Mouse (Mus musculus) MEL (cell line): ENCODE data around the gene Cdhr5.

Experiments used
- BHLHE40 ChIP-seq: IDR thresholded peaks from 2 replicates; pipeline ENCODE4 v1.6.1; 2012; ENCODE audit warnings: low read depth, mild to moderate bottlenecking, inconsistent platforms, low read length, improper control_type of control experiment, borderline replicate concordance
- CHD1 ChIP-seq: IDR thresholded peaks from 2 replicates; pipeline ENCODE4 v1.6.1; 2012; ENCODE audit warnings: low read depth, mild to moderate bottlenecking, inconsistent platforms, low read length, improper control_type of control experiment
- CTCF ChIP-seq, 3 experiments: IDR thresholded peaks in 2 of 3; conservative IDR thresholded peaks in 1 of 3; 2 replicates each; pipeline ENCODE4 v1.5.1; 2011 to 2012; ENCODE audit warnings: low read length in 3 of 3, low read depth in 2 of 3, mild to moderate bottlenecking in 2 of 3, improper control_type of control experiment in 1 of 3, inconsistent platforms in 1 of 3, mixed read lengths in 1 of 3, moderate library complexity in 1 of 3; ENCODE audit not compliant: control insufficient read depth in 1 of 3, insufficient read depth in 1 of 3, poor library complexity in 1 of 3, severe bottlenecking in 1 of 3
- EP300 ChIP-seq, 2 experiments: IDR thresholded peaks; 2 replicates each; pipeline ENCODE4 v1.6.1; 2011; ENCODE audit warnings: improper control_type of control experiment in 2 of 2, low read length in 2 of 2, low read depth in 1 of 2, mild to moderate bottlenecking in 1 of 2
- POLR2A ChIP-seq, 2 experiments: IDR thresholded peaks; 2 replicates each; pipeline ENCODE4 v1.6.1; 2011 to 2012; ENCODE audit warnings: low read length in 2 of 2, mild to moderate bottlenecking in 2 of 2, control low read depth in 1 of 2, improper control_type of control experiment in 1 of 2, low read depth in 1 of 2, moderate library complexity in 1 of 2; ENCODE audit not compliant: control insufficient read depth in 1 of 2, insufficient read depth in 1 of 2, poor library complexity in 1 of 2
- TCF12 ChIP-seq: IDR thresholded peaks from 2 replicates; pipeline ENCODE4 v1.6.1; 2014; ENCODE audit warnings: low read depth, mild to moderate bottlenecking, inconsistent platforms, low read length, improper control_type of control experiment, moderate library complexity
- USF1 ChIP-seq: IDR thresholded peaks from 2 replicates; pipeline ENCODE4 v1.6.1; 2014; ENCODE audit warnings: low read depth, mild to moderate bottlenecking, inconsistent platforms, low read length, improper control_type of control experiment, moderate library complexity
- ZKSCAN1 ChIP-seq: IDR thresholded peaks from 2 replicates; pipeline ENCODE4 v1.6.1; 2012; ENCODE audit warnings: low read depth, mild to moderate bottlenecking, inconsistent platforms, low read length, improper control_type of control experiment, moderate library complexity
- ZMIZ1 ChIP-seq: IDR thresholded peaks from 2 replicates; pipeline ENCODE4 v1.6.1; 2012; ENCODE audit warnings: low read depth, mild to moderate bottlenecking, inconsistent platforms, low read length, improper control_type of control experiment, moderate library complexity

- TF ChIP-seq ZMIZ1, result no peak
- TF ChIP-seq EP300 (IDR thresholded peaks at IDR 0.05; ENCODE audit: low read depth in 1 of 2, low read length in 2 of 2), result no peak
- no peak for TF ChIP-seq POLR2A (IDR thresholded peaks at IDR 0.05; ENCODE audit: control insufficient read depth in 1 of 2, insufficient read depth in 1 of 2, low read depth in 1 of 2, low read length in 2 of 2, poor library complexity in 1 of 2)
- no peak for TF ChIP-seq TCF12
- no peak for TF ChIP-seq CHD1
- TF ChIP-seq BHLHE40, result no peak
- no peak for TF ChIP-seq CTCF (IDR thresholded peaks at IDR 0.05 in 2 of 3, conservative IDR thresholded peaks at IDR 0.05 in 1 of 3; ENCODE audit: control insufficient read depth in 1 of 3, insufficient read depth in 1 of 3, low read depth in 2 of 3, low read length in 3 of 3, poor library complexity in 1 of 3, severe bottlenecking in 1 of 3)
- TF ChIP-seq ZKSCAN1, result no peak
- no peak for TF ChIP-seq USF1
These were observed 11.2 kb downstream of the Cdhr5 start for GRCm38 (mm10) chr7:141265411-141265738.
